Mouse (Mus musculus): ENCODE results near the gene Gm13694.
"Not testable (repeated sequence)": the region's sequence is repeated elsewhere in the genome, so short reads cannot be mapped to it uniquely, and the experiment has no call there.

DNA sequence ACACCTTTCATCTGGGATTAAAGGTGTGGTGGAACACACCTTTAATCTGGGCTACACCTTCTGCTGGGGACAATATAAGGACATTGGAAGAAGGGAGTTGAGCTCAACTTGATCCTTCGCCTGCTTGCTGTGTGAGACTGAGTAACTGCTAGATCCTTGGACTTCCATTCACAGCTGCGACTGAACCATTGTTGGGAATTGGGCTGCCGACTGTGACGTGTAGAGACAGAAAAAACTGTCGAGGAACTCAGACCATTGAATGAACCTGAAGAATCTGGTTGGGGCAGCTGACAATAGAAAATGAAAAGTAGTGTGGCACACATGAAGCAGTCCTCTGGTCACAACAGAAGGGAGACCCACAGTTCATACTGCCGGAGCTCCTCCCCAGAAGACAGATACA, 5.7 kb downstream of the Gm13694 start, which contains the start of gene Gm13697:
- not testable (repeated sequence) for TF ChIP-seq POLR2A, CTCF (IDR thresholded peaks at IDR 0.05; ENCODE audit: extremely low read depth, insufficient read depth, low read length)

All from cortical plate, adult 2 months (tissue).